Mouse (Mus musculus) kidney, adult 9 months (tissue): ENCODE measurements at regions not wholly inside any gene's neighbourhood (a gene's known extent, or its start where the extent isn't known, plus 50 kb on each side); places are given as distances from the start of the nearest gene placed in this dataset.

ENCODE experiments used
- DNase-seq: peaks from one replicate; pipeline ENCODE4 v3.0.0; 2022

DNA sequence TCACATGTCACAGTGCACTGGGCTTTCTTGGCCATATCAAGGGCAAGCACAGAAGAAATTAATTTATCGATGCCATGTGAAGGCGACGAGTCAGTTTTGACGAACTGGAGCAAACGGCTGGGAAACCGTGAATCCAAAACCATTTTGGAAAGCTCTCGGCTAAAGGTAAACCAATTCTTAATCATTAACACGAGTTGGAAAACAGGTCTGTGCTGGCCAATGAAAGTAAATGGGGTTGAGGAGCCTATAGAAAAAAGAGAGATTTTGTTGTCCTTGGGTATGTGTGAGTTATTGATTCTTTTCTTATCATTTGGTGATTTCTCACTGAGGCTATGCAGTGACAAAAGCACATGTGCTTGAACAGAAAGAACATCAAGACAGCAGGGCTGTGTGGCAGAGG is 397.1 kb downstream of the H2al1j start:
- DNase-seq = no peak

DNA sequence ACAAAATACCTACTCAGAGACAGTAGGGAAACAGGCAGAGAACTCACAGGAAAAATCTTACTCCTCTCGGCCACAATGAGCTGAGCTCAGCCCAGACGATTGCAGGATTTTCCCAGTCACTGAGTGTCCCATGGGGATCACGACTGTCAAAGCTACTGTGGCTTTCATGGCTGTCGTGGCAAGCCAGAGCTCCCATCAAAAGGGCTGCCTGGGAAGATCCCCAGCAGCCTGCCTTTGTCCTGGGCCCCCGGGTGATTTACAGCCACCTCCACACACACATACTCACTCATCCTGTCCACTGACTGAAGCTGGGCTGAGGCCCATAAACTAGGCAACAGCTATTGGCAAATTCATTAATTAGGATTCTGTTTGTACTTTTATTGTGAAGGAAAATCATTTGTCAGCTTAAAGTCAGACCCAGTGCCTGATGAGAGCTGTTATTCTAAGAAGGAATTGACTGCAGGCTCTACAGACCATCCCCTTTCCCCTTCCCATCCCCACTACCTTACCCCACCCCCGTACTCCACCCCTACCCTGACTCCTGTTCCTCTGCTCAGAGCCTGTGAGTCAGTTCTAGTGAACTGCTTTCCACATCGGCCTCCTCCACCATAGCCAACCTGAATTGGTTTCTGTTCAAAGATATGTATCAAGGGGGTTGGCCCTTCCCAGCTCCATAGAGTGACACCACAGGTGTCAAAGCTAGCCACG is 399.1 kb downstream of the H2al1j start:
- DNase-seq = no peak

DNA sequence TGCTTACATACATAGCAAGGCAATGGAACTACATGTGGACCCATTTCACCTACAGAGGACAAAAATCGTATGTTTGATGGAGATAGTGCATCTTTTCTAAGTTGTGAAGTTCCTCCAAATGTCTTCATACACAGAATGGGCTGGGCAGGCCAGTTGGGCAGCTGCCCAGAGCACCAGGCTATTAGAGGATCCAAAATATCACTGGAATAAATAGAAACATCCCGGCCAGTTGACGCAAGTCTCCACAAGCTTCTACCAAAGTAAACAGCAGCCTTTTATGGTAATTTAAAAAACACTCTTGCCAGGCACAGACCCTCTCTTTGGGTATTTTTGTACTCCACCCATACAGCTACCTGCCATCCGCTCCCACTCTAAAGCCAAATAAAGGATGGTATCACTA is 400.9 kb downstream of the H2al1j start:
- no peak for DNase-seq

DNA sequence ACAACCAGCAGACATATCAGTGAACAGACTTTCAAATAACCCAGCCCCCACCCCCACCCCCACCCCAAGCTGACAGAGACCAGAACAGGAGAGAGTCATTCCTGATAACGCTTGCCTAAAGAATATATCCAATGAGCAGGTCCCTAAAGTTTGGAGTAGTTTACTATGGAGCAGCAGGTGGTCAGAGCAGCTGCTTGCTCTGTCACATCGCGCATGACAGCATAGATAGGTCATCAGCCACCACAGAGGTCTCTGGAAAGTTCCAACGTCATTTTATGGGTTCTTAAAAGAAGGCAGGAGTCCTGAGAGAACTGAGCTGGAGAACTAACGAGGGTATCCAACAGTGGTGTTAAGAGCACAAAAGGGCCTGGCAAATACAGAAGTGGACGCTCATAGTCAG is 402.4 kb downstream of the H2al1j start:
- no peak for DNase-seq

DNA sequence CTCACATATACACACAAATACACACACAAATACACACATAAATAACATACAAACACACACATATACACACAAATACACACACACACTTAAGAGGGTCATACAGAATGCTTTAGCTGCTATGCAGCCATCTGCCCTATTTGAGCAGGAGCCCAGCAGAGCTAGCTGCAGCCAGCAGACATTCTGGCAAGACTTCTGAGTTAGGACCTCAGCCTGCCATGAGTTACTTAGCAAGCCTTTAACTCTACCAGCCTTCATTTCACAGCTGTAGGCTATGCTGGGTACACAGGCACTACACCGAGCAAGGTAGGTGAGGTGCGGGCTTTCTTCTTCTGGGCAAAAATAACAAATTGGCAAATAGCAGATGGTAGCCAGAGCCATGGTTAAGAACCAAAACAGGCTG is 404.7 kb downstream of the H2al1j start:
- no peak for DNase-seq

DNA sequence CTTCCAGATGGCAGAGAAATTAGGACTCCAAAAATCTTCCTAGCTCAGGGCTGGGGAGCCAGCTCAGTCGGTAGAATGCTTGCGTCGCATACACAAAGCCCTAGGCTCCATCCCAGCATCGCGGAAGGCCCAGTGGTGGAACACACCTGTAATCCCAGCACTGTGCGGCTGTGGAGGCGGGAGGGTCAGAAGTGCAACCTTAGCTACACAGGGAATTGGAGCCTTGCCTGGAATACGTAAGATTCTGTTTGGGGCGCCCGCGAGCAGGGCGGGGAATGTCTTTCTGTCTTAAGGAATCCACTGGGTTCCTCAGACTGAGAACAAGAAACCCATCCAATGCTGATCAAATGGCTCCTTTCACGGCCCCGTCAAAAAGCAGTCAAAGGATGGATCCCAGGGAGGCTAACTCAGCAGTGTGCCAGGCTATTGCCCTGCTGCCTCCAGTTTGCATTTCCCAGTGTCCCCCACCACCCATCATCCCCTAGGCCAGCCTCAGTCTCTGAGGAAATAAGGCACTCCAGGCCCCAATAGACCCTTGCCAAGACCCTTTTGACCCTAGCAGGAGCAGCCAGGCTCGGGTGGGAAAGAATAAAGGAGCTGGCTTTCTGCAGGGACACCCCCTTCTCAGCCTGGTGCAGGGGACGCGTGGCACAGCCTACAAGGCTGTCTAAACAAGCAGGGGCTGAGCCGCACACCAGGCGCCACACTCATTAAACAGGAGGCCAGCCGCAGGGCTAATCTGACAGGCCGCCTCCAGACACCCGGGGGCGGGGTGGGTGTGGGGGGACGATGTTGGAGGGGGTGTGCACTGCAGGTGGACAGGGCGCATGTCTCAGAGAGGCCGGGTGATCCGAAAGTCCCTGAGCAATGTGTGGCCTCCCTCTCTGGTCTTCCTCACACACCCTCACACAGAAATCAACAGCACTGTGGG is 407.1 kb downstream of the H2al1j start:
- peak; percentile 43 for DNase-seq

DNA sequence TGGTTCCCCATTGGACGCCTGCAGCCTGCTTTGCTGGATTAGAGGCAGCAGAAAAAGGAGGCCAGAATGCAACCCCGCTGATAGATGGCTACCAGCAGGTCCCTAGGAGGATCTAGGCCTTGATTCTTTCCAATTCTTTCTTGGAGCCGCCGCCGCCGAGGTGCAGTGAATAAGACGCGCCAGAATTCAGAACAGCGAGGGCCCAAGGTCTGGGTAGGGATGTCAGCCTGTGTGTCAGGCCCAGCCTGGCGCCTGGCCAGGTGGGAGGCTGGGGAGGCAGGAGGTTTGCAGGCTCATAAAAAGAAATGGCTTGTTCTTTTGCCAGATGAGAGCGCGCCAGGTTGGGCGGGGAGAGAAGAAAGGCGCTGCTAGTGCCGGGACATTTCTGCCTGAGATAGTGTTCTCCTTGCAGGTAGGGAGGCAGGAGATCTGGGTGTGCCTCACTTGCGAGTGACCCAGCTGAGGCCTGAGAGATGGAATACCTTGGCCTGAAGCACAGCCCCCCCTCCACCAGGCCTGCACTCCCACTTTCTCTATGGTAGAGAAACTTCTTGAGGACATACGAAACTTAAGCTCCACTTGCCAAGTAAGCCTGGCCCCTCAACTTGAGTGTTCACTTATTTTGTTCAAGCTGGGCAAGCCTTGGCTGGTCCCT is 408.0 kb downstream of the H2al1j start:
- peak; percentile 89 for DNase-seq

DNA sequence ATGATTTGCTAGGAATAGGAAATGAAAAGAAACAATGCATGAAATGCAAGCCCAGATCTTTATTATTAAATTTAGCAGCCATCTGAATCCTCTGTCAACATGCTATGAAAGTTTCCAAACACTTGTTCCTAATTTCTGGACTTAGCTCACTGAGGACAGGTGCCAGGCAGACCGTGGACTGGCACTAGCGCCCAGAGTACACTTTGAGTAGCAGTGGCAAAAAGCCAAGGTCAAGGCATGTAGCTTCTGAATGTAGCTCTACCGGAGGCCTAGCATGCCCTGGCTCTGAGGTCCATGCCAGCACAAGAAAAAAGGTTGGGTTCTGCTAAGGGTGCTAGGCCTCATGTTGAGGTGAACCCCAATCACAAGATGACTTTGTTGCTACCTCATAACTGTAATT is 408.9 kb downstream of the H2al1j start:
- peak; percentile 88 for DNase-seq

DNA sequence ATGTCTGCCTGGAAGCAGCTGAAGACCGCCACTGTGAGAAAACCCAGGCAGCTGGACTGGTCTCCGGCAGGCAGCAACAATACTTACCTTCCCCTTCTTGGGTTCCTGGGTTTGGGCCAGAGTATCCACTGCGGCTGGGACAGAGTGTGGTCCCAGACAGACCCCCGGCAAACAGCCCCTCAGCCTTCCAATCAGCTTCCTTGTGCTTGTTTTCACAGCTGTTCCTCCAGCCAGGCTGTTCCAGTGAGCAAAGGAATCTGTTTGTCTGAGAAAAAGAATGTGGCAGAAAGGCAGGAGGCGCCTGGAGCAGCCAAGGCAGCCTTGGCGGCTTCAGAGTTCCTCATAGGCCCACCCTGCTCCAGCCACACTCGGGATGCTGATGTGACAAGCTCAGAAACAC is 411.9 kb downstream of the H2al1j start:
- DNase-seq = no peak

DNA sequence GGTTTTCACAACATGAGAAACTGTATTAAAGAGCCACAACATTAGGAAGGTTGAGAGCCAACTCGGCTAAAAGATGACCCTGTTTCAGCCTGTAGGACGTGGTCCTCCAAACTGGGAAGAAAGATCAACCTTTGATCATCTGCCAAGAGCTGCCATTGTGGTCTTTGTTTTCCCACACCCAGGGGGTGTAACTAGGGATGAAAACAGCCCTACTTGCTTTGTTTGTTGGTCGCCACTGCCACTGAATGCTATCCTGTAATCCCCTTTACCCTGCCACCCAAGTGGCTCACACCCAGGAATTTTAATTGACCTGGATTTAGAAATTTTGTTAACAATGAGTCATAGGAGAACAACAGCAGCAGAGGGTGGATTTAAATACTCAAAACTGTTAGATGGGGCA is 414.2 kb downstream of the Bcor start:
- DNase-seq = no peak

DNA sequence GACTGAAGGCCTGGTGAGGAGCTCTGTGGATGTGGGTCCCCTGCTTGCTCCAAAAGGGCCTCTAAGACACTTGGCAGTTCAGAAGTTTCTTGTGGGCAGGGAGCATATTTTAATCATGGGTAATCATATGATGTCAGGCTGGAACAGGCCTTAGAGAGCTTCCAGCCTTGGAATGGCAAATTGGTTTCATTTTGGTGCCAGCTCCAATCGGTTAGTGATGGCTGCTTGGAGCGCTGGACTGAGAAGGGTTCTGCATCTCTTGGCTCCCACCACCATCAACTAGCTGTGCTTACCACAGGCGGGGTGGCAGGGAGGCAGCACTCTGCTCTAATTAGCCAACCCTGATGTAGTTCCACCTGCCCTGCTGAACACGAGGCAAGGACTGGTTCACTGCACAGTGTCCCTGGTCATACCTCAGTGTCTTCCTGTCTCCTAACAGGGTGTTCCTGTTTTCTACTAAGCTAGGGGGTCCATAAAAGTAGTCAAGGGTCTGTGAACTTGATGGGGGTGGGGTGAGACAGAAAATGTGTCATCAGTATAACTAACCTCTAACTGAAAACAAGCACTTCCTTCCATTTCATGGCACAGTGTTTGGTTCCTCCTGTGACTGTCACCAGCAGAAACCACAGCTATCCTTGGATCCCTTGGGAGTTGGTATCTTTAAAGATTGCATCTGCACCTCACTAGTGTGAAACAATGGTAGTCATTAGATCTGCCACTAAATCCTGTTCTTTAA is 412.6 kb downstream of the Bcor start:
- DNase-seq = no peak

DNA sequence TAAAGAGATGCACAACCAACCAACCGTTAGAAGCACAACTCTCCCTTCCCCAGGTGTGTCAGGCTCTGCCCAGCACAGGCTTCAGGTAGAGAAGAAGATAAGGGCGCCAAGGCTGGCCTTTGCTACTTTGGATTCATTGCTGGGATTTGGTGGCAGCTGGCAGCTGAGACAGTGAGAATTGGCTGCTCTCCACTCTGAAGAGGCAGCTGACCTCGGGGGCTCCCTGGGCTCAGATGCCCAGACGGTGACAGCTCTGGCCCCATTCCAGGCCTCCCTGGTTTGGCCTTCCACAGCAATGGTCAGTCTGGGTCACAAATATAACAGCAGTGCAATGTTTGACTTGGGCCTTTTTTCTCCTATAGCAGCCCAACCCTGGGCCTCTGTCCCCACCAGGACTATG is 411.9 kb downstream of the Bcor start:
- peak; percentile 61 for DNase-seq

DNA sequence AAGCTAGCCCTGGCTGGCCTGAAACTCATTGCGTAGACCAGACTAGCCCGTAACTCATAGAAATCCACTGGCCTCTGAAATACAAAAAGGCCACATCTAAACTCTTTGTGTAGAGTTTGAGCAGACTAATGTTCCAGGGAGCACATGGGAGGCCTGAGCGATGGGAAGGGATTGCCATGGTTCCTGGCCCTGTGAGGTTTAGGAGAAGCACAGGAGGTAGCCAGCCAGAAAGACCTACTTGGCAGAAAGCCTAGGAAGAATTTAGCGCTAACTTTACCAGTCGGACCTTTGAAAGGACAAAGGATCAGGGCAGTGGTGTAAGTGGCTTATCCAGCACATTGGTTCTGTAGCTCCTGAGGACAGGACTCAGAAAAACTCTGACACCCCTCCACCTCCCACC is 407.6 kb downstream of the Bcor start:
- DNase-seq = peak; percentile 47

DNA sequence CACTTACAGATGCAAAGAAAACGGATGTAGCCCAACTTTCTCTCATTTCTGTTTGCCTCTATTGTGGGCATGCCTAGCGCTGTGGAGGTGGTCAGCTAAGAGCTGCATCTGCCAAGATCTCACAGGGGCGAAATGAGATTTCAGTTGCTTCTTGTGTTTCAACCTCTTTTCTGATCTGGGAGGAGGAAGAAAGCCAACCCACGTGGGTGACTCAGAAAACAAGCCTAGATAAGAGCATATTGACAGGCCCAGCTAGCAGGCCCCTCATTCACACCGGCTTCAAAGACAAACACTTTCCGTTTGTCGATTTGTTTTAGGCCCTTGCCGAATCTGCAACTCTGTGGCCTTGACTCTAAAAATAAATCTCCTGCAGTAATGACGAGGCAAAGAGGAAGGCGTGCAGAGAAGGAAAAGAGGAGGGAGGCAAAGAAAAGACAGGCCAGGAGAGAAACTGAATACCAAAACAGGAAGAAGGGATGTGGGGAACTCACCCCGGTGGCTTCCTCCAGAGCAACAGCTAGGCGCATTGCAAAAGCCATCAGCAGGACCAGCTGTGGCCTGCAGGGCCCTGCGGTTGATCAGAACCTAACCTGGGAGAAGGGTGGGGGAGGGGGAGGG is 407.1 kb downstream of the Bcor start:
- no peak for DNase-seq

DNA sequence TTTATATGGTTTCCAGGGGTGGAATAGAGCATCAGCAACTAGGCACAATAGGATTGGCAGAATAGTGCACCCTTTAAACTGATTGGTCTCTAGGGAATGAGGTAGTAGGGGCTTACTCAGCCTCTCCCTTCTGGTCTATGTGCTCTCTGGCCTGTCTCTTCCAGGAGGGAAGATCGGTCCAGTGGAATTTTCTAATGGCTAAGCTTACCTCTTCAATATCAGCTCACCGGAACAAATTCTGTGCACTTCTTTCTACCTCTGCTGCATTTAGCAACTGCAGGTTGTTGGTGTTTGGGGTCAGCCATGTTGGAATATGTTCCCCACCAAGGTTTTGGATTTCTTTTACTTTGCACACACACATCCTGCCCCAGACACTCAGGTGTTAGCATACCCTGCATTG is 405.1 kb downstream of the Bcor start:
- no peak for DNase-seq

DNA sequence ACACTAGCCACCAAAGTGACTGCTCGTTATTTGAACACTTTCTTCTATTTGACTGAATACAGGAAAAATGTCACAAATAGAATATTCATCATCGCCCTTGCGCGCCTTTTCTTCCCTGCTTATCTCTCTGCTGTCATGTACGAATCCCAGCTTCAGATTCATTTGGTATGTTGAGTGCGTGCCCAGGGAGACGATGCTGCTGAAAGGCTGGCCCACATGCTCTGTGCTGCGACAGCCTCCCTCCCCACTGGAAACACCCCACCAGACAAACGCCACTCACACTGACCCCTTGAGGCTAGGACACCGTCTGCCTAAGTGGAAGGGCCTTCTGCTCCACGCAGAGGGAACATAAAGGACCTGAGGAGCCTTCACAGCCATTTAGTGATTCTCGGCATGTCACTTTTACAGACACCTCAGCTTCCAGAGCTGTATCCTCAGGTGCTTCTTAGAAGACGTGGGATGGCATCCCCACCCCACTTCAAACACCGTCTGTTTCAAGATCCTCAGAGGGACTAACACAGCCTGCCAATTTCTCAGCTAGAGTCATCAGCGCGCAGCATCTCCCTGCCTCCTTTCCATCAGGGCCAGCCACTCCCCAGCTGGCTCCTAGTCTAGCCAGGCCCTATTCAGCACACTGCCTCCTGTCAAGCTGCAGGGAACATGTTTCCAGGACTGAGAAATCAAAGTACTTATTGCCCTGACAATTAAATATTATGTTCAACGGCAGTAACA is 396.6 kb downstream of the Bcor start:
- no peak for DNase-seq

DNA sequence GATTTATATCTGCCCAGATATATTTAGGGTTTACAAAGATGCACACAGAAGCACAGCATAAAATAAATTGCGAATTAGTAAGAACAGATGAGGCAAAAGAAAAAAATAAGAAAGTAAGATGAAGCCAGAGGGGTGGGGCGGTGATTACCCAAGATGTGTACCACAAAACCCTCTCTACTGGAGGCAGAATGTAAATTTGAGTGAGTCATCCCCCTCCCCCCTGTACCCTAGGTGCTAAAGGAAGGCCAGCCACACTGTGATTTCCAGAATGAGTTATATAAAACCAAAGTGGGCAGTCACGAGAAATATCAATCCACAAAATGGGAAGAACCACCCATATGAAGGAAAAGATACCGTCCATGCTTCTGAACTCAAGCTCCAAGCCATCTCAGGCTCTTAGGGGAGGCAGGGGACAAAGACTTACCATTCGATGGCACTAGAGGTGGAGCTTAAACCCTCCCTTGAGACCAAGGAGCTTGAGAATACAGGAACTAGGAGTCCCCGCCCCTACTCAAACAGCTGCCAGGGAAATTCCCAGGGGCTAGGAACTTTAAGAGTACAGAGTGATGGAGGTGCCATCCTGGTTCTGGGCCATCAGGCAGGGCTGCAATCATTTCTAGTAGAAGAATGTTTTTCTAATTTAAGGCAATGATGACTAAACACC is 383.8 kb downstream of the Bcor start:
- DNase-seq = no peak

DNA sequence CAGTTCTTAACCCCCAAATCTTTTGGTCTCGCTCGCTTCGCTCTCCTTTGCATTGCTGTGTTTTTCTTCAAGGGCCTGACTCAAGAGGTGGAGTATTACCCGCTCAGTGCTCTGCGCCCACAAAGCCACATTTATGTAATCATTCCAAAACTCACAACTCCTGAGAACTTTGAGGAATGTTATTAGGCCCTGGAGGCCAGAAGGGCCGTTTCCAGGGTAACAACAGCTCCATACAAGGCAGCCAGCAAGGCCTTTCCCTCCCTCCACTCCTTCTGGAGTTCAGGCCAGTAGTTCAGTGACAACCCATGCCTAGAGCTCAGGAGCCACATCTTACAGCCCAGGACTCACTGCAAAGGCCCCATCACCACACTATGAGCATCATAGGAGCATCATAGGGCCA is 365.1 kb downstream of the Bcor start:
- DNase-seq = peak; percentile 37

DNA sequence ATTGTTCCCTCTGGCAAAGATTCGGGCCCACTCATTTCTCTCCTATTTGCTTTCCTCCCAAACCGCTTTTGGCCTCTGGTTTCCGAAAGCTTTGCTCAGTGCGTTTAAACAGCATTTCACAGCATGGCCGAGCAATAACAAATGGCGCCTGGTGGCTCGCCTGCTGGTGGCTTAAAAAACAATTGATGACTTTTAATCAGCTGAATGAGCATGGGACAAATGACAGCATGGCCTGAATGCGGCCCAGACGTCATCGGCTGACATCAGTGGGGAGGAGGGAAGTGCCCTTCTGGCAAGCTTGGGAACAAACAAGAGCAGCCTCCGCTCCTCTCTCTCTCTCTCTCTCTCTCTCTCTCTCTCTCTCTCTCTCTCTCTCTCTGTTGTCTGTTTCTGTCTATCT is 362.3 kb downstream of the Bcor start:
- DNase-seq = peak; percentile 14

DNA sequence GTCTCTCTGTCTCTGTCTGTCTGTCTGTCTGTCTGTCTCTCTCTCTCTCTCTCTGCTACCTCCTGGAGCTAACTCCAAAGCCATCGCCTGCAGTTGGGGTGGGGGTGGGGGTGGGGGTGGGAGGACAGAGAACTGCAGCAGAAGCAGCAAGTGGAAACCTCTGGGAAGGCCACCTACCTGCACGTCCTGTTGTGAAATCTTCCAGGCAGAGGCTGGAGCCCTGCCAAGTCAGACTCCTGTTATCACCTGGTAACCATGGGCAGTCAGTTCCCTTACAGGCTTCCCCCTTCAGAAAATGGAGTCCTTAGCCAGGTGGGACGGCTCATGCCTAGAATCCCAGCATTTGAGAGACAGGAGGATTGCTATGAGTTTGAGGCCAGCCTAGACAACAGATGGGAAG is 361.8 kb downstream of the Bcor start:
- DNase-seq = no peak

DNA sequence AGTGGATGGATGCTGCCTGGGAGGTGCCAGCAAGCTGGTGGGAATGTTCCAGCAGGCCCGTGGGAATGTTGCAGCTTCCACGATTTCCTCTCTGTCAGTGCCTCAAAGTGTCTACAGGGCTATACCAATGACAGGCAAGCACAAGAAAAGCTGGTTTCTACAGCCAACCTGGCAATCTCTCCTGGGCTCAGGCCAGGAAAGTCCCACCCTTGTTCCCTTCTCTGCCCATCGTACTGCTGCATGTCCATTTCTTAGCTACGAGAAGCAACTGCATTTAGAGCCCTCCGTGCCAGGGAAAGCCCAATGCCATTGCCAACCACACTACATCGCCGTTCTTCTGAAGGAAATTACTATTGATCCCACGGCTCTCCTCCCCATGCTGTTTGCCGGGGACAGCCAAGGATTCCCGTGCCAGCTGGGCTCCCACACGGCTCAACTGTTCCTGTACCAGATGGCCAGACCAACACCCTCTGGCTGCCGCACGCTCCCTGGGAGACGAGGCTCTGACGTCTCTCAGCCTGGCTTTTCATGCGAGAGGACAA is 359.7 kb downstream of the Bcor start:
- DNase-seq = no peak
